Mouse (Mus musculus) spleen, adult 12 weeks (tissue): ENCODE measurements around the gene Abhd17b.
"Not testable (repeated sequence)": the region's sequence is repeated elsewhere in the genome, so short reads cannot be mapped to it uniquely, and the experiment has no call there.

ENCODE experiments used
- DNase-seq: peaks from one replicate; pipeline ENCODE4 v3.0.0; 2022; ENCODE audit warnings: low spot score

Abhd17b gene

DNA sequence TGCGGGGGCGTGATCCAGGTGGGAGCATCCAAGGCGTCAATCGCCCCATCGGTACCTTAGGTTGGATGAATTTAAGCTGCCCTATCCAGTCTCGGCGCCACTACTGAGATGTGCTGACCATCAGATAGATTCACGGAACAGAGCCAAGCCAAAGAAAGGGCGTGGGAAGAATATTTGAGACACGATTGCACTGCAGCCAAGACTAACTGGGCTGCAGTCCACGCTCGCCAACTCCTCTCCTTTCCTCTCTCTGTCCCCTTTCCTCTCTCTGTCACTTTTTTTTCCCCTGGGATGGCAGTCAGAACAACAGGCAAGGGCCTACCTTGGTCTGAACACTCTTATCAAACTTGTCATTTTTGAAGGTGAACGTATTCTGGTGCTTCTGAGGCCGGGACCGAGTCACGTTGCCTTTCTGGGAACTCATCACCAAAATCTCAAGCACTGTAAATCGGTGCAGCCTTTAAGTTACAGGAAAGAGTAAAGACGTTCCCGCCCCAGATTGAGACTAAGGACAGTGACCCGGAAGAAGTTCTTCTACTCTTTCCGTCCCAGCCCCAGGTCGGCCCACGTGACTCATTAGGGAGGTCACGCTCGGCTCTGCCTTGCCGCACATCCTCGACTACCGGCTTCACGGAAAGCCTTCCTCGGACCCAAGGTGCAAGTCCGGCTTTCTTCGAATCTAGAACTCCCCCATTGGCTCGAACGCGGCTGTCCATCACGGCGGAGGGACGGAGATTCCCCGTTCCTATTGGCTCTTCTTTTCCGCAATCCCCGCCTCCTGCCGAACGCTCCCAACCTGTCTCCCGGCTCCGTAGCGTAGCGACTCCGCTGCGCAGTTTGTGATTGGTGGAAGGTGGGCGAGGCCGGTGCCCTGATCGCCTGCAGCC is 457 bp upstream of the Abhd17b start, which contains the start of gene 1110059E24Rik:
Gene 1110059E24Rik (minus strand): TSS at position 692 of the 887 bp plus-strand sequence.
- DNase-seq = peak; percentile 93

DNA sequence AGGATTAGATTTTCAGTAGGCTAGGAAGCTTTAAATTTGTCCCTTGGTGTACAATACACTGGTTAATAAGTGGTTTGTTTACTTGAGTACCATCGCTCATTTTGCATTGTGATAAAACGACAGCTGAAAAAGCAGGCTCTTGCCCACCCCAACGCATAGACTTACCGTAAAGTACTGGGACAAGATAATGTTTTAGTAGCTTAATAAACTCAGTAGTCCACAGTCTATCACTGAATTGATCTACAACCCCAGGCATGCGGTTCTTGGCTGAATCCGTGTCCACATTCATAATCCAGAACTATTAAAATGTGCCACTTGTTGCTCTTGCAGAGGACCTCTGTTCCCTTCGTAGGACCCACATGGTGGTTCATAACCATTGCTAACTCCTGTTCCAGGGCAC is 1.8 kb downstream of the Abhd17b start:
- DNase-seq = no peak

DNA sequence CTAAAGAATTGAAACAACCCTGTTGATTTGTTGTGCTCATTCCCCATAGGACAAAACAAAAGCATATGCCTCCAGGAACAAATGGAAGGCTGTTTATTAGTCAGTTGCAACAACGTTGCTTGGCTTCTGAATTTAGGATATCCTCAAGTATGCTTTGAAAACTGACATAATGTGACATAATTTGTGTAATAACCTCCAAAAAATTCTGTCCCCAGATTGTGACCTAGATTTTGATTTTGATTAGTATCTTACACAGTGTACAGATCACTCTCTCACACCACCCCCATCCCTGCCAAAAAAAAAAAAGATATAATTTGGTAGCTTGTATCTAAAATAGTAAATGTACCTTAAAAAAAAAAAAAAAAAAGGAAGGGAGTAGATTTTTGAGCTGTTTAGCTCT is 7.7 kb downstream of the Abhd17b start:
- DNase-seq = no peak

DNA sequence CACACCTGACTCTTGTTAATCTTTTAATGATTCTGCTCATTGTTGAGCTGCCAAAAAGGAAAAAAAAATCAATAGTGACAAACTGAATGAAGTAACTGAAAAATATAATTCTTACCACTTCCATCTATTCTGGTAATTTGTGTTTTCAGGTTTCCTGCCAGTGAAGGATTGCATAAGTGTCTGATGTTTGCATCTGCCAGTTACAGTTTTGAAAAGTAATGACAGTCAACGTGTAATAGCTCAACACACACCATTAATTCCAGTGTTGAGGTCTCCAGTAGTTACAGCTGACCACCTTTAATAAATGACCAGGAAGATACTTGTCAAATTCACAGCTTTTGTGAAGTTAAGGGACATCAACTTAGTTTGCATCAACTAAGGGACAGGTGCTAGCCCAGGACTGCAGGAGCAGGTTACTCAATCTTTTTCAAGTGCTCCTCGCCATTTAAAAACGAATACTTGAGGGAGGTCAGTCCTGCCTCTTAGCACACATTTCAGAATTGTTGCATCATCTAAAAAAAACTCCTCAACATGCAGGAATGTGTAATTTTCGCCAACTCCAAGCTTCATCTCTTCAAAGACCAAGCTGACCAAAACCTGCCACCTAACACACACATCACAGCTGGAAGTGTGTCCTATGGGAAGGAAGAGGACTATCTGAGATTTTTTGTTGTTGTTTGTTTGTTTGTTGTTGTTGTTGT is 10.9 kb downstream of the Abhd17b start:
- DNase-seq = no peak

- DNase-seq = no peak
Measured at GRCm38 (mm10) chr19:21669650-21670049, 16.7 kb downstream of the Abhd17b start.

DNA sequence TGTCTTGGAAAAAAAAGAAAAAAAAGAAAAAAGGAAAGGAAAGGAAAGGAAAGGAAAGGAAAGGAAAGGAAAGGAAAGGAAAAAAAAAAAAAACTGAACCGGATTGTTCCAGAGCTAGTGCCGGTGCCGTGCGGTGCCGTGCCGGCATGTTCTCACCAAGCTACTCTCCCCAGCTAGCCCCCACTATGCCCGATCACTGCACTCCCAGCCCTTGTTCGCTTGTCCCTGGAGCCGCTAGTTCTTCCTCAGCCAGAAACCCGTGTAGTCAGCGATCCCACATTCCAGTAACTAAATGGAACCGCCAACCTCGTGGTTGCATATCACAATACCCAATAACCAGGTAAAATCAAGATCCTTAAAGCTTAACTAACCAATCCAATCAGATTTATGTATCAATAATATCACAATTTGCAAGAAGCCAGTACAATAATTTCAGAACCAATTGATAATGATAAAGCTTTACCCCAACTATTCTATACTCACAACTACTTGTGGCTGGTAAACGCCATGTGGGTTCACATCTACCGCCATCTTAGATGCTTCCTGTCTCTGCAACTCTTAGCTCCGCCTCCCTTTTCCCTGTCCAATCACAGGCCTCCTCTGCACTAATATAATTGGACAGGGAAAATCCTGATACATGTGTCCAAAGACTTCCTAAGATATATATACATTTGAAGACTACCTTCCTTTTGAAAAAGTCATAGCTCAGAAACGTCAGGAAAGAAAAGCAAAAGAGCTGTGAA is 21.5 kb downstream of the Abhd17b start:
- no peak for DNase-seq

GRCm38 (mm10) chr19:21680091-21680490 is 27.1 kb downstream of the Abhd17b start:
- no peak for DNase-seq

- no peak for DNase-seq
Measured at GRCm38 (mm10) chr19:21680986-21681385, 28.0 kb downstream of the Abhd17b start.

DNA sequence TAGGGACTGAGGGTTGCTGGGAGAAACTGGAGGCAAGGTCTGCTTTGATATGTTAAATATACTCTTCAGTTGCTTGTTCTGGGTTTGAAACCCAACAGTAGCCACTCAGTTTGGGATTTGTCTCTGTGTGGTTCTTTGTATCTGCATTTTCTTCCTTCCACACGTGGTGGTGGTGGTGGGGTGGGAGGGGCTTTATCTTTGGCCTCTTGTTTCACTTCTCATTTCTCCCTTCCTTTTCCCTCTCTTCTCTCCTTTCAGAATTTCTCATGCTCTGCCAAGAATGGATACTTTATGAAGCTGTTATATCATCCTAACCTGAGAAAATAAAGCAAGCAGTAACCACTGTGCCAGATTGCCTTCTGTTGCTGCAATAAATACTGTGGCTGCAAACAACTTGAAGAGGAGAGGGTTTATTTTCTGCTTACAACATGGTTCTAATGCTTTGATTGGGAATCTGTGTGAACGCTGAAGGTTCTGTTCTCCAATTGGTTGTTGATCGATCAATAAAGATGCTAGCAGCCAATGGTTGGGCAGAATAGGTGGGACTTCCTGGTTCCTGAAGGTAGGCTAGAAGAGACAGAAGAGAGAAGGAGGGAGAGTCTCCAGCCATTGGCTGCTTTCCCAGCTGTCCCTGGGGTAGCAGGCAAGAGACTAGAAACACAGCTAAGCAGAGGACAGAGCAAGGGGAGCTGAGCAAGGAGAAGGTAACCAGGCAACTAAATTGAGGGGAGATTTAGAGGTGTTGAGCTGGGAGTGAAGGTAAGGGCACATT is 60.5 kb downstream of the Abhd17b start:
- DNase-seq = peak; percentile 31

GRCm38 (mm10) chr19:21714278-21714883 is 61.4 kb downstream of the Abhd17b start:
- DNase-seq = no peak

DNA sequence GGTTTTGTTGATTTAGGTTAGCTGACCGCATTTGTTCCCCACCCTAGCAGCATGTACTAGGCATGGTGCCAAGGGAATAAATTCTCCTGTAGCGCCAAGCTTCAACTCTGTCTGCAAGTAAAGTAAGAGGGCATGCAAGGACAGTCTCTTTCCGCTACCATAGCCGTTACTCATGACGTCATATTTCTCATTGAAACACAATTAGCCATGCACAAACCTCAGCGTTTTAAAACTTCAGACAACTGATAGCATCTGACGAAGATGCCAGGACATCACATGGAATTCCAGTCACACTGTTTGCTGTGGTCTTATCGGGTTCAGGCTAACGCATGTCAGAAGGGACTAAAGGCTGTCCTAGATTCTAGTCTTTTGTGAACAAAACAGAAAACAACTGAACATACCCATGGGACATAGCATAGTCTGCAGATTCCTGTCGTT is 62.0 kb downstream of the Abhd17b start:
- no peak for DNase-seq

GRCm38 (mm10) chr19:21715515-21715914 is 62.5 kb downstream of the Abhd17b start:
- DNase-seq = no peak

DNA sequence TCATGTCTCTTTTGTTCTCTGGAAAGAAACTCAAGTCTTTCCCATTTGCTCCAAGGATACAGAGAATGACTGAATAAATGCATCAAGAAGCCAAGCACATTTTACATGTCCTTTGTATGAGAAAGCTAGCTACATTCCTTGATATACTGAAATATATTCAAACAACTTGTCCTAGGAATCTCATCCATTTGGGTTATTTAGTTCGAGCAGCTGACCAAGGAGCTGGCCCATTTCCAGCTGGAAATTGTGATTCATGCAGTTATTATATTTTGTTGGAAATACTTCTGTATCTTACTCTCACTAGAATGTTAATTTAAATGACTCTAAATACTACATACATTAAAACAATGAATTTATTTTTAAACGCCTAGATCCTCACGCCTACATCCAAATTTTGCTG is 63.5 kb downstream of the Abhd17b start:
- no peak for DNase-seq

DNA sequence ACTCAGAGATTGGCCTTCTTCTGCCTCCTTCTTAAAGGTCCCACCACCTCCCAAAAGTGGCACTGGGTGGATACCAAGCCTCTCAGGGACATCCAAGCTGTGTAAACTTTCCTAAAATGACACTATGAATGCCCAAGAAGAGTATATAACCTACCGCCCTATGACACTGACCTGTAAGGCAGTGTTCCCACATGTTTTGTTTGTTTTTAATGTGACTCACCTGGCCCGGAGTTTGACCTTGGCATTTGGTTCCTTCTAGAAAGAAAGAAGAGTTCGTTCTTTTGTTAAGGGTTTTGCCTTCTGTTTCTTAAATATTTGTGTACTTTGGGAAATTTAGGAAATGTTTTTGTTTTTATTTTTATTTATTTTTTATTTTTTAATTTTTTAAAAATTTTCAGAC is 66.2 kb downstream of the Abhd17b start:
- no peak for DNase-seq

DNA sequence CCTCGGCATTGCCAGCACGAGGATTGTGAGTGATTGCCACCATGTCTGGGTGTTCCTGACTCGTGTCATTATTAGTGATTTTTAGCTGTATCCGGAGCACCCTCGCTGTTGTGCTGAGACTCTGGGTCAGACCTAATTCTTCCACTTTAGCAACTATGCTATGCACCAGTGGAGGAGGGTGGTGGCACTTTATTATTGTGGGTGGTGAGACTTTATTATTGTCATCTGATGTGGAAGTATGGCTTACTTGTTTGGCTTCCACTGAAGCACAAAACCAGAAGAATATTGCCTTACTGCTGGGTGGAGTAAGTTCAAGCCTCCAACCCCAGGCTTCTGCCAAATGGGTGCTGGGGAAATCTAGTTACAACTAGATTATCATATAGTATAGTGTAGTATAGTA is 68.0 kb downstream of the Abhd17b start:
- no peak for DNase-seq

DNA sequence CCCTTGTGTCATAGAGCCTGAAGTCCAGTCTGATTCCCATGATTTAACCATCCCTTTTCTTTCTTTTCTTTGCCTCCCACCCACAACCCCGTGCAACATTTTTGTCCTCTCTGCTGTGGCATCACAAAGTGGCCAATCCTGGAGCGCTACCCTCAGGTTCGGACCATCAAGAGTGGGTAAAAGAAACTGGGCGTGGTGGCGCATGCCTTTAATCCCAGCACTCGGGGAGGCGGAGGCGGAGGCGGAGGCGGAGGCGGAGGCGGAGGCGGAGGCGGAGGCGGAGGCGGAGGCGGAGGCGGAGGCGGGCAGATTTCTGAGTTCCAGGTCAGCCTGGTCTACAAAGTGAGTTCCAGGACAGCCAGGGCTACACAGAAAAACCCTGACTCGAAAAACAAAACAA is 70.3 kb downstream of the Abhd17b start:
- DNase-seq = not testable (repeated sequence)

- DNase-seq = no peak
Measured at GRCm38 (mm10) chr19:21723911-21724655, 71.1 kb downstream of the Abhd17b start.

DNA sequence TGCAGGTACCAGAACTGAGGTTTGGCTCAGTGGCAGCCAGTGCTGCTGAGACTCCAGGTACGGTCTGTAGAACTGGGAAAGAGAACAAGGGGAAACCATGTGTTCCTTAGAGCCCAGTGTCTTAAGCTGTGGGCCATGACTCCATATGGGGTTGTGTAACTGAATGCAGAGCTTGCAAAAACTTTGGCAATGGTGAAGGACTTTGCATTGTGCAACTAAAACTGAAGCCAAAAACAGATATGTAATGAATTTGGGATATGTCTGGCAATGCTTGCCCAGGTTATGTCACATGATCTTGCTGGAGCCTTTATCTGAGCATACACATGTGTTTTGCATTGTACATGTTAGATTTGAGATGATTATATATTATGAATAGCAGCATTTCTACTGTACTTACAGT is 72.2 kb downstream of the Abhd17b start:
- DNase-seq = no peak

DNA sequence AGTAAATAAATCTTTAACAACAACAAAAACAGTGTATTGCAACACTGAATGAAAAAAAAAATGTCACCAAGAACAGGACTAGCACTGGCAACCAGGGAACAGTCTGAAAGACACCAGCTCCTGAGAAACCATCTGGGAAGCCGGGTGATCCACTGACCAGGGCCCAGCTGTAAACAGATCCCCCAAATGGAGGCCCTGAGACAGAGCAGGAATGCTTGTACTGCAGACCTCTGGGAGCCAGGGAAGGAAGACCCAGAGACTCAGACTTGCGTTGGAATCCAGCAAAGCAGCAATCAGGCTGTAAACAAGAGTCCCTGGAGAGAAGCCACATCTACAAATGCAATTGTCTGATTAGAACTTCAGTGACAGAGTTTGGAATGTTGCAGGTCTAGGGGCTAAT is 74.1 kb downstream of the Abhd17b start:
- no peak for DNase-seq

- DNase-seq = no peak
Measured at GRCm38 (mm10) chr19:21728342-21728741, 75.4 kb downstream of the Abhd17b start.

- no peak for DNase-seq
Measured at GRCm38 (mm10) chr19:21731887-21732286, 78.9 kb downstream of the Abhd17b start.
